Mouse (Mus musculus): ENCODE measurements at regions not wholly inside any gene's neighbourhood (a gene's known extent, or its start where the extent isn't known, plus 50 kb on each side); places are given as distances from the start of the nearest gene placed in this dataset.

- Histone ChIP-seq H3K27me3 (replicated peaks; ENCODE audit: control insufficient read depth, insufficient read depth, low read length) (no peaks in the 10 kb centered on the region), H3K4me3 (ENCODE audit: low read depth, low read length) (no peak overlapping the region), H3K36me3 (ENCODE audit: control insufficient read depth, insufficient read depth, low read length) (no peaks in the 10 kb centered on the region), H3K9ac (ENCODE audit: low read depth, low read length) (no peak overlapping the region), H3K9me3 (ENCODE audit: control insufficient read depth, low read length) (no peaks in the 10 kb centered on the region), H3K4me2 (ENCODE audit: low read depth, low read length) (no peak overlapping the region), H3K4me1 (ENCODE audit: control insufficient read depth, insufficient read depth, low read length) (no peaks in the 10 kb centered on the region), H3K27ac (replicated peaks; ENCODE audit: low read depth, low read length) (no peak overlapping the region)
- ATAC-seq (ENCODE audit: low read depth) (no peak), DNase-seq (ENCODE audit: low spot score) (no peak)
- WGBS, result 87% methylated on average over 6 of the region's 6 CpGs
Observed at GRCm38 (mm10) chr12:21472951-21473710, 55.7 kb upstream of the Ywhaq start.

GRCm38 (mm10) chr12:21472487-21472886, 55.0 kb upstream of the Ywhaq start:
- no peak overlapping the region for H3K4me3 ChIP-seq (ENCODE audit: low read depth, low read length)
- peak; percentile 56 for DNase-seq (ENCODE audit: low spot score)
- no peaks in the 10 kb centered on the region for H3K4me1 ChIP-seq (ENCODE audit: control insufficient read depth, insufficient read depth, low read length)
- H3K4me2 ChIP-seq (ENCODE audit: low read depth, low read length), result no peak overlapping the region
- no peak overlapping the region for H3K9ac ChIP-seq (ENCODE audit: low read depth, low read length)
- WGBS, result 54% methylated on average over 4 of the region's 4 CpGs
- H3K36me3 ChIP-seq (ENCODE audit: control insufficient read depth, insufficient read depth, low read length), result no peaks in the 10 kb centered on the region
- H3K9me3 ChIP-seq (ENCODE audit: control insufficient read depth, low read length), result no peaks in the 10 kb centered on the region
- ATAC-seq (ENCODE audit: low read depth), result peak; percentile 57; the same call in 1 of the 2 replicates
- no peak overlapping the region for H3K27ac ChIP-seq (replicated peaks; ENCODE audit: low read depth, low read length)
- H3K27me3 ChIP-seq (replicated peaks; ENCODE audit: control insufficient read depth, insufficient read depth, low read length), result no peaks in the 10 kb centered on the region

- ATAC-seq (ENCODE audit: low read depth) (no peak), DNase-seq (ENCODE audit: low spot score) (no peak)
- no peak overlapping the region for H3K4me2 ChIP-seq (ENCODE audit: low read depth, low read length)
- no peak overlapping the region for H3K27ac ChIP-seq (replicated peaks; ENCODE audit: low read depth, low read length)
- H3K36me3 ChIP-seq (ENCODE audit: control insufficient read depth, insufficient read depth, low read length), result no peaks in the 10 kb centered on the region
- H3K9ac ChIP-seq (ENCODE audit: low read depth, low read length), result no peak overlapping the region
- no peaks in the 10 kb centered on the region for H3K4me1 ChIP-seq (ENCODE audit: control insufficient read depth, insufficient read depth, low read length)
- no peaks in the 10 kb centered on the region for H3K9me3 ChIP-seq (ENCODE audit: control insufficient read depth, low read length)
- WGBS, result 70% methylated on average over 7 of the region's 7 CpGs
- no peak overlapping the region for H3K4me3 ChIP-seq (ENCODE audit: low read depth, low read length)
- H3K27me3 ChIP-seq (replicated peaks; ENCODE audit: control insufficient read depth, insufficient read depth, low read length), result no peaks in the 10 kb centered on the region
Observed at GRCm38 (mm10) chr12:21471986-21472385, 54.5 kb upstream of the Ywhaq start.

GRCm38 (mm10) chr12:21470286-21470685, 52.8 kb upstream of the Ywhaq start:
- Histone ChIP-seq H3K4me2 (ENCODE audit: low read depth, low read length) (no peak overlapping the region), H3K9me3 (ENCODE audit: control insufficient read depth, low read length) (no peaks in the 10 kb centered on the region), H3K4me3 (ENCODE audit: low read depth, low read length) (no peak overlapping the region), H3K4me1 (ENCODE audit: control insufficient read depth, insufficient read depth, low read length) (no peaks in the 10 kb centered on the region), H3K27me3 (replicated peaks; ENCODE audit: control insufficient read depth, insufficient read depth, low read length) (no peaks in the 10 kb centered on the region), H3K27ac (replicated peaks; ENCODE audit: low read depth, low read length) (no peak overlapping the region), H3K9ac (ENCODE audit: low read depth, low read length) (no peak overlapping the region), H3K36me3 (ENCODE audit: control insufficient read depth, insufficient read depth, low read length) (no peaks in the 10 kb centered on the region)
- no peak for DNase-seq (ENCODE audit: low spot score)
- 96% methylated on average over 3 of the region's 3 CpGs for WGBS
- no peak for ATAC-seq (ENCODE audit: low read depth)
